ENCODE assay signal across 13 mouse cellular contexts in the genomic region with DNA sequence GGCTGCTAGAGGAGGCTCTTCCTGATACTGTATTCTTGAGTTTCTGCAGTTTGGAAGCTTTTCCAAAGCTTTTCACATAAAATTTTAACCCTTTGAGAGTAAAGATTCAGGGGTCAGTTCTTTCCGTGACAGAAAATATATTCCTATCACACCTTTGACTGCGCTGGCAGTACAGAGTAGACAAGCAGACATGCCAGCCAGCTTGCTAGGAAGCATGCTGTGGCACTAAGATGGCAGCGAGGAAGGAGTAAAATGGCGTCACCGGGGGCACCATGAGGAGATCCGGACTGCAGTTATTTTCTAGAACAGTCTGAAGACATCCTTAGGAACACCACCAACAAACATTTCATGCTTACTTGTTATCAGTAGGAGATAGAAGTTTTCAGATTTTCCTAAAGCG. TPM values are rescaled to one million over a fixed set of nuclear protein-coding genes. Genes with fewer than 3 reads are reported as not detected.
DNase-seq lines count a peak whose midpoint lies in the region; ATAC-seq and TF ChIP-seq lines count a peak whose summit lies in the region.
"Had no signal": no experiment of that assay in that cellular context is flagged by ENCODE, and none has a peak within 500 bp of the region (broad histone marks: within the 10 kb centered on the region; RNA-seq: fewer than 3 reads in every experiment).

No protein-coding gene starts in this region.

- peak overlapping the region; percentile 62 for H3K27ac ChIP-seq in heart, embryonic 13.5 days (replicated peaks)
- H3K27ac ChIP-seq in midbrain, embryonic 14.5 days (replicated peaks; ENCODE audit: low read depth, low read length): no peak overlapping the region
- no peak overlapping the region for H3K27ac ChIP-seq in midbrain, embryonic 10.5 days (replicated peaks)
- peak overlapping the region; percentile 57 for H3K27ac ChIP-seq in hindbrain, postnatal 0 days
- H3K27ac ChIP-seq: gastrocnemius, adult 2 months had no signal

- peak overlapping the region; percentile 57 for H3K9ac ChIP-seq in heart, embryonic 13.5 days
- no peak overlapping the region for H3K9ac ChIP-seq in midbrain, embryonic 14.5 days (replicated peaks; ENCODE audit: low read length)
- no peak overlapping the region for H3K9ac ChIP-seq in hindbrain, postnatal 0 days (replicated peaks; ENCODE audit: low read length)

- H3K36me3 ChIP-seq in heart, embryonic 13.5 days: no peaks in the 10 kb centered on the region
- H3K36me3 ChIP-seq in midbrain, embryonic 14.5 days (ENCODE audit: control insufficient read depth, insufficient read depth, low read length): no peaks in the 10 kb centered on the region
- no peaks in the 10 kb centered on the region for H3K36me3 ChIP-seq in midbrain, embryonic 10.5 days
- H3K36me3 ChIP-seq in hindbrain, postnatal 0 days (ENCODE audit: insufficient read depth, low read length): no peaks in the 10 kb centered on the region

- peaks cover 60% of the 10 kb centered on the region for H3K4me1 ChIP-seq in heart, embryonic 13.5 days
- H3K4me1 ChIP-seq in midbrain, embryonic 14.5 days (ENCODE audit: control insufficient read depth, insufficient read depth, low read length): peaks cover 34% of the 10 kb centered on the region
- H3K4me1 ChIP-seq in midbrain, embryonic 10.5 days: peaks cover 36% of the 10 kb centered on the region
- peaks cover 17% of the 10 kb centered on the region; the same call in 1 of the 2 replicates for H3K4me1 ChIP-seq in hindbrain, postnatal 0 days (ENCODE audit: insufficient read depth, low read length)

- no peak for DNase-seq in heart, postnatal 14 days
- no peak for DNase-seq in midbrain, embryonic 14.5 days
- DNase-seq in midbrain, embryonic 10.5 days (ENCODE audit: low spot score): no peak
- DNase-seq in hindbrain, postnatal 0 days (ENCODE audit: low spot score): no peak
- DNase-seq in cerebellum, postnatal 36 days: no peak
- no peak for DNase-seq in adrenal gland, adult (ENCODE audit: inconsistent age in 2 of 2, low spot score in 1 of 2)
- DNase-seq: gastrocnemius, adult 2 months; right cerebral cortex, postnatal 25 days; thymus, adult 18-20 months had no signal

- H3K4me3 ChIP-seq in heart, embryonic 13.5 days: no peak overlapping the region
- H3K4me3 ChIP-seq in midbrain, embryonic 14.5 days (replicated peaks; ENCODE audit: low read depth, low read length): no peak overlapping the region
- no peak overlapping the region for H3K4me3 ChIP-seq in midbrain, embryonic 10.5 days
- H3K4me3 ChIP-seq in hindbrain, postnatal 0 days (ENCODE audit: low read length): peak overlapping the region; percentile 29
- H3K4me3 ChIP-seq: gastrocnemius, adult 2 months; myocyte had no signal

- no peak for TF ChIP-seq CTCF in hindbrain, postnatal 0 days (IDR thresholded peaks at IDR 0.05; ENCODE audit: low read depth)

- H3K4me2 ChIP-seq in heart, embryonic 13.5 days: peak overlapping the region; percentile 62
- peak overlapping the region; percentile 36 for H3K4me2 ChIP-seq in midbrain, embryonic 14.5 days (ENCODE audit: low read length)
- H3K4me2 ChIP-seq in hindbrain, postnatal 0 days (ENCODE audit: low read depth, low read length): peak overlapping the region; percentile 54

- H3K27me3 ChIP-seq in heart, embryonic 13.5 days (replicated peaks): no peaks in the 10 kb centered on the region
- no peaks in the 10 kb centered on the region for H3K27me3 ChIP-seq in midbrain, embryonic 14.5 days (ENCODE audit: control insufficient read depth, insufficient read depth, low read length)
- no peaks in the 10 kb centered on the region for H3K27me3 ChIP-seq in midbrain, embryonic 10.5 days (ENCODE audit: low read depth, poor library complexity, severe bottlenecking)
- H3K27me3 ChIP-seq in hindbrain, postnatal 0 days (ENCODE audit: insufficient read depth, low read length): no peaks in the 10 kb centered on the region

- H3K9me3 ChIP-seq in heart, embryonic 13.5 days: no peaks in the 10 kb centered on the region
- no peaks in the 10 kb centered on the region for H3K9me3 ChIP-seq in midbrain, embryonic 14.5 days (ENCODE audit: control insufficient read depth, low read length)
- no peaks in the 10 kb centered on the region for H3K9me3 ChIP-seq in midbrain, embryonic 10.5 days (replicated peaks)
- H3K9me3 ChIP-seq in hindbrain, postnatal 0 days (ENCODE audit: low read length): no peaks in the 10 kb centered on the region

- WGBS in heart, embryonic 13.5 days: 62% methylated on average over 7 of the region's 7 CpGs
- 96% methylated on average over 7 of the region's 7 CpGs for WGBS in midbrain, embryonic 14.5 days
- WGBS in midbrain, embryonic 10.5 days: 89% methylated on average over 7 of the region's 7 CpGs
- 81% methylated on average over 7 of the region's 7 CpGs for WGBS in hindbrain, postnatal 0 days

- intact Hi-C loops in heart, postnatal 14 days (cut with DNase I): no loop called here

- no peak for ATAC-seq in heart, embryonic 13.5 days (ENCODE audit: extremely low read depth, insufficient number of reproducible peaks, low FRiP score, low TSS enrichment)
- no peak for ATAC-seq in midbrain, embryonic 14.5 days (ENCODE audit: low FRiP score, low TSS enrichment)
- ATAC-seq in hindbrain, postnatal 0 days: no peak
- ATAC-seq in megakaryocyte progenitor cell, adult 5-6 weeks (replicated peaks; ENCODE audit: poor library complexity): no peak
- ATAC-seq: CD4-positive, CD25-positive, alpha-beta regulatory T cell, adult 4 months had no signal

RNA-seq across cellular contexts. Expression of a gene that starts 55.9 kb away (rescaled TPM):
- 58.0 and 65.9 TPM in 2 replicates for polyA plus RNA-seq in heart, embryonic 13.5 days (2015; fragmentation: Nextera tagmentation; extraction: Ambion mirVana)
- total RNA-seq in heart, postnatal 14 days (2021): 10 to 100 TPM; 17.3 to 20.2 TPM
- polyA plus RNA-seq in midbrain, embryonic 14.5 days (2014; fragmentation: Nextera tagmentation; extraction: Ambion mirVana): 58.5 and 75.4 TPM in 2 replicates
- polyA plus RNA-seq in midbrain, embryonic 10.5 days (2016; fragmentation: Nextera tagmentation; extraction: Ambion mirVana): 133 and 142 TPM in 2 replicates
- total RNA-seq in hindbrain, postnatal 0 days (2014; rRNA removed): 33.1 and 43.3 TPM in 2 replicates
- polyA plus RNA-seq in hindbrain, postnatal 0 days (2015; fragmentation: Nextera tagmentation; extraction: Ambion mirVana): 42.3 and 44.8 TPM in 2 replicates
- total RNA-seq in megakaryocyte progenitor cell, adult 5-6 weeks (2015): 26.7 and 32.4 TPM in 2 replicates
- total RNA-seq in megakaryocyte progenitor cell, adult 5-6 weeks (2017): 36.3 and 46.1 TPM in 2 replicates

RNA-seq across cellular contexts. Expression of a gene that starts 58.7 kb away (rescaled TPM):
- polyA plus RNA-seq in heart, embryonic 13.5 days (2015; fragmentation: Nextera tagmentation; extraction: Ambion mirVana): not detected in 2 replicates
- under 1 TPM; 0.22 to 0.88 TPM for total RNA-seq in heart, postnatal 14 days (2021)
- 0.07 TPM in 1 of 2 replicates, not detected in the other for polyA plus RNA-seq in midbrain, embryonic 14.5 days (2014; fragmentation: Nextera tagmentation; extraction: Ambion mirVana)
- not detected in 2 replicates for polyA plus RNA-seq in midbrain, embryonic 10.5 days (2016; fragmentation: Nextera tagmentation; extraction: Ambion mirVana)
- total RNA-seq in hindbrain, postnatal 0 days (2014; rRNA removed): 0.05 TPM in 1 of 2 replicates, not detected in the other
- polyA plus RNA-seq in hindbrain, postnatal 0 days (2015; fragmentation: Nextera tagmentation; extraction: Ambion mirVana): 0.06 and 0.21 TPM in 2 replicates
- 0.12 and 0.17 TPM in 2 replicates for total RNA-seq in megakaryocyte progenitor cell, adult 5-6 weeks (2015)
- total RNA-seq in megakaryocyte progenitor cell, adult 5-6 weeks (2017): not detected in 2 replicates
- total RNA-seq: gastrocnemius, adult 2 months had no signal

Comparison
In these comparisons a context has a peak if more than half of its experiments do, and no peak if none do; other contexts are left out.
1. H3K27ac ChIP-seq: peak in heart, embryonic 13.5 days (single experiment) and hindbrain, postnatal 0 days (single experiment); none in midbrain, embryonic 14.5 days (single experiment) and midbrain, embryonic 10.5 days (single experiment).
2. Peak in every context shown above with its lines, with median percentiles within 50 percentile points of each other: H3K4me2 ChIP-seq.